Mouse (Mus musculus) ES-E14 (cell line): ENCODE results near the gene Ltbp2. TPM values are rescaled to one million over a fixed set of nuclear protein-coding genes. Genes with fewer than 3 reads are reported as not detected.

Experiments
- DNase-seq: peaks from one replicate; pipeline ENCODE4 v3.0.0-alpha.2; 2013; ENCODE audit warnings: low read depth, low spot score
- H3K27ac ChIP-seq: 2 replicates; pipeline ENCODE4 v1.5.1; 2012; ENCODE audit warnings: low read depth, mild to moderate bottlenecking, low read length, moderate library complexity, mixed read lengths; ENCODE audit not compliant: poor library complexity, insufficient read depth, severe bottlenecking
- H3K36me3 ChIP-seq: 2 replicates; pipeline ENCODE4 v1.6.1; 2012; ENCODE audit warnings: mild to moderate bottlenecking, low read length, moderate library complexity, mixed read lengths; ENCODE audit not compliant: control insufficient read depth, poor library complexity, insufficient read depth, severe bottlenecking
- H3K4me1 ChIP-seq, 2 experiments: fragments of 150-350 bp in 1 of 2; sonication (generic) in 1 of 2; 2 replicates each; pipeline ENCODE4 v1.6.1; 2012; ENCODE audit warnings: low read length in 2 of 2, mild to moderate bottlenecking in 1 of 2, mixed read lengths in 1 of 2; ENCODE audit not compliant: control insufficient read depth in 2 of 2, insufficient read depth in 2 of 2, poor library complexity in 1 of 2
- H3K4me3 ChIP-seq, 2 experiments: fragments of 150-350 bp in 1 of 2; sonication (generic) in 1 of 2; 2 replicates each; pipeline ENCODE4 v1.5.1; 2012; ENCODE audit warnings: low read length in 2 of 2, low read depth in 1 of 2, mild to moderate bottlenecking in 1 of 2, mixed read lengths in 1 of 2; ENCODE audit not compliant: insufficient read depth in 1 of 2, poor library complexity in 1 of 2, severe bottlenecking in 1 of 2
- H3K9ac ChIP-seq: 2 replicates; pipeline ENCODE4 v1.6.1; 2012; ENCODE audit warnings: low read depth, mild to moderate bottlenecking, low read length, mixed read lengths; ENCODE audit not compliant: poor library complexity, insufficient read depth, severe bottlenecking
- H3K9me3 ChIP-seq: fragments of 150-350 bp; sonication (generic); 2 replicates; pipeline ENCODE4 v1.6.1; 2012; ENCODE audit warnings: low read depth, mild to moderate bottlenecking, low read length; ENCODE audit not compliant: control insufficient read depth, insufficient read depth
- CHD2 ChIP-seq: IDR thresholded peaks from 2 replicates; pipeline ENCODE4 v1.6.1; 2014; ENCODE audit warnings: mild to moderate bottlenecking, low read depth, low read length, inconsistent platforms
- HCFC1 ChIP-seq: IDR thresholded peaks from 2 replicates; pipeline ENCODE4 v1.6.1; 2012; ENCODE audit warnings: low read length, inconsistent platforms, borderline replicate concordance; ENCODE audit not compliant: insufficient read depth
- MAFK ChIP-seq: IDR thresholded peaks from 2 replicates; pipeline ENCODE4 v1.6.1; 2014; ENCODE audit warnings: mild to moderate bottlenecking, low read depth, low read length, inconsistent platforms; ENCODE audit not compliant: insufficient read depth
- ZC3H11A ChIP-seq: IDR thresholded peaks from 2 replicates; pipeline ENCODE4 v1.6.1; 2012; ENCODE audit warnings: low read depth, mild to moderate bottlenecking, inconsistent platforms, low read length, borderline replicate concordance
- ZNF384 ChIP-seq: IDR thresholded peaks from 2 replicates; pipeline ENCODE4 v1.6.1; 2012; ENCODE audit warnings: low read depth, low read length, inconsistent platforms
- in situ Hi-C, 2 experiments: fragments of 600-800 bp; cut with MboI; formaldehyde crosslinking; loops; one replicate each; pipeline ENCODE4 v1.15.1; 2025; ENCODE audit warnings: low sequenced_read_pairs in 2 of 2, inconsistent platforms in 1 of 2; ENCODE audit not compliant: unreplicated experiment in 2 of 2
- total RNA-seq: library from RNA; depleted of rRNA; stranded (reverse); fragments of 300-350 nt; gene quantifications from 2 replicates; pipeline ENCODE4 v1.2.3, GENCODE M21; 2012; rRNA removed

Gene Ltbp2
- total RNA-seq, 1 experiment, result 1.8 TPM

DNA sequence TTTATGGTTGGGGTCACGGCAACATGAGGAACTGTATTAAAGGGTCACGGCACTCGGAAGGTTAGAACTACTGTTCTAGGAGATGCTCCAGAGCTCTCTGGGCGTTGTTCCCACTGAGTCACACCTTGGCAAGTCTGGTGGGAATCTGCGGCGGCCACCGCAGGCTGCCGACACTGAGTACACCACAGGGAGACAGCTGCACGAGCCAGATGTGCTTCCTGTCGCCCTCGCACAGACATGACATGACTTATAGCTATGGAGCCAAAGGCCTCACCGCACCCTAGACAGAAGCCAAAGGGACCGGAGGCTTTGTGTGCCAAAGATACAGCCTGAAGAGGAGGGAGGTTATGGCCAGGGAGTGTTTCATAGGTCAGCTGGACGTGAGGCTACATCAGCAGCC lies 125.7 kb downstream of the Ltbp2 start:
- Histone ChIP-seq H3K9ac (no peak overlapping the region), H3K27ac (no peak overlapping the region), H3K4me3 (no peak overlapping the region), H3K4me1 (peaks cover 0 to 5% of the 10 kb centered on the region in 2 experiments; a peak in 1 of 4 replicates), H3K9me3 (no peaks in the 10 kb centered on the region), H3K36me3 (peaks cover 2% of the 10 kb centered on the region; the same call in 1 of the 2 replicates)
- no peak for TF ChIP-seq ZC3H11A
- TF ChIP-seq ZNF384, result no peak
- no peak for TF ChIP-seq MAFK
- TF ChIP-seq HCFC1, result no peak
- TF ChIP-seq CHD2, result no peak
- in situ Hi-C loops, result loop anchor here in 1 of 2 experiments (10.0 kb wide), 1 partner anchor 96 kb away; no protein-coding TSS in a partner anchor
- DNase-seq, result no peak

- no peak overlapping the region for H3K4me3 ChIP-seq
- no peaks in the 10 kb centered on the region for H3K9me3 ChIP-seq
- no peak for DNase-seq
- H3K36me3 ChIP-seq, result no peaks in the 10 kb centered on the region
- in situ Hi-C loops, result no loop called here
- peaks cover 0 to 3% of the 10 kb centered on the region in 2 experiments; a peak in 1 of 4 replicates for H3K4me1 ChIP-seq
- H3K27ac ChIP-seq, result no peak overlapping the region
- no peak overlapping the region for H3K9ac ChIP-seq
- no peak for TF ChIP-seq CHD2
- TF ChIP-seq HCFC1, result no peak
- TF ChIP-seq MAFK, result no peak
- TF ChIP-seq ZC3H11A, result no peak
- no peak for TF ChIP-seq ZNF384
Observed at GRCm38 (mm10) chr12:84748134-84748533, 128.2 kb downstream of the Ltbp2 start.

- no peak for DNase-seq
- Histone ChIP-seq H3K36me3 (no peaks in the 10 kb centered on the region), H3K9ac (no peak overlapping the region), H3K27ac (no peak overlapping the region), H3K4me1 (peaks cover 0 to 3% of the 10 kb centered on the region in 2 experiments; a peak in 1 of 4 replicates), H3K9me3 (no peaks in the 10 kb centered on the region), H3K4me3 (no peak overlapping the region)
- in situ Hi-C loops, result no loop called here
- TF ChIP-seq ZNF384 (no peak), ZC3H11A (no peak), HCFC1 (no peak), CHD2 (no peak), MAFK (no peak)
Observed at GRCm38 (mm10) chr12:84745700-84746099, 130.6 kb downstream of the Ltbp2 start.

DNA sequence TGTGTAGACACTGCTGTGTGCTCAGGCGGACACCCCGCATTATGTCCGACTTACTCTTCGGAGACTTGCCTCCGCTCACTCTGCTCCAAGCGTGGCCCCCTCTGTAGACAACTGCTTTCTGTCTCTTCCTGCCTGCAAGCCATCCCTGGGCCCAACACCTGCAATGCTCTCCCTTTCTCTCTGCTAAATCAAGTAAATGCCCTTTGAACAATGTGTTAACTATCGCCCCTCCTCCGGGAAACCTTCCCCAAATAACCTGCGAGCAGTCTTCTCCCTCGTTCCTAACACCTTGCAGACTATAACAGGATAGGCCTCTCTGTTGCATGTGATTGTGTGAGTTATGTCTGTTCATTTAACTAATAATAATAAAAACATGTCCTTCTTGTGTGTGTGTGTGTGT lies 132.8 kb downstream of the Ltbp2 start:
- H3K27ac ChIP-seq, result no peak overlapping the region
- no peak for TF ChIP-seq ZC3H11A
- TF ChIP-seq MAFK, result no peak
- no peak for TF ChIP-seq ZNF384
- no peak for TF ChIP-seq CHD2
- no peak for TF ChIP-seq HCFC1
- H3K4me1 ChIP-seq, result peaks cover 0 to 3% of the 10 kb centered on the region in 2 experiments; a peak in 1 of 4 replicates
- H3K4me3 ChIP-seq, result no peak overlapping the region
- in situ Hi-C loops, result no loop called here
- H3K36me3 ChIP-seq, result no peaks in the 10 kb centered on the region
- no peak overlapping the region for H3K9ac ChIP-seq
- DNase-seq, result no peak
- H3K9me3 ChIP-seq, result no peaks in the 10 kb centered on the region

DNA sequence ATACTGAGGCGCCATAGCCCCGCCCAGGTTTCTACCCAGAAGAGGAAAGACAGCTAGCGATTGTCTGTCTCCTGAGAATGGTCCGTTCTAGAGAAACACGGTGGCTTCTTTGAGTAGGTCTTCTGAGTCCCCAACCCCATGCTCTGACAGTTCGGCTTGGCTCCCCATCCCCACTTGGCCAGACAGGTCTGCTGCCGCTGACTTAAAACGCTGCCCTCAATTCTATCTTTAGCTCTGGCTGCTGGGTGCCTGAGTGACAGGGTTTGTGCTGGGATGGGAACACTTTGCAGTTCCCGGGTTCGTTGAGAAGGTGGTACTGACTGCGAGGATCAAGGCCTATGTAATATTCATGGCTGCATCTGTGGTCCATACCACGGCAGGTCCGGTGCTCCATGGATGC lies 143.0 kb downstream of the Ltbp2 start:
- Histone ChIP-seq H3K36me3 (no peaks in the 10 kb centered on the region), H3K4me3 (no peak overlapping the region), H3K9me3 (no peaks in the 10 kb centered on the region), H3K4me1 (peaks cover 0 to 7% of the 10 kb centered on the region in 2 experiments; a peak in 2 of 4 replicates), H3K27ac (no peak overlapping the region), H3K9ac (no peak overlapping the region)
- in situ Hi-C loops, result no loop called here
- TF ChIP-seq HCFC1 (no peak), CHD2 (no peak), MAFK (no peak), ZNF384 (no peak), ZC3H11A (no peak)
- no peak for DNase-seq

Other genes with a start within 250 kb of the Ltbp2 start
- 4.1 and 5.8 TPM in 2 replicates for gene Vrtn, start 235.5 kb downstream of the Ltbp2 start, total RNA-seq
- gene Syndig1l, start 177.7 kb downstream of the Ltbp2 start, total RNA-seq, result 0.09 and 0.16 TPM in 2 replicates
- 84.5 and 106 TPM in 2 replicates for gene Npc2, start 103.4 kb downstream of the Ltbp2 start, total RNA-seq
- 35.4 and 36.5 TPM in 2 replicates for gene Isca2, start 103.3 kb downstream of the Ltbp2 start, total RNA-seq
- 156 and 161 TPM in 2 replicates for gene Fcf1, start 94.4 kb upstream of the Ltbp2 start, total RNA-seq
- 31.3 and 35.8 TPM in 2 replicates for gene Arel1, start 94.4 kb upstream of the Ltbp2 start, total RNA-seq
- 33.4 and 38.8 TPM in 2 replicates for gene Ylpm1, start 119.8 kb upstream of the Ltbp2 start, total RNA-seq
- 0.98 and 1.8 TPM in 2 replicates for gene Prox2, start 234.2 kb upstream of the Ltbp2 start, total RNA-seq
- gene Dlst, start 234.3 kb upstream of the Ltbp2 start, total RNA-seq, result 85.3 and 98.8 TPM in 2 replicates